Mouse (Mus musculus) thymus, adult 2 months (tissue): ENCODE data around the gene Ubash3b. TPM values are rescaled to one million over a fixed set of nuclear protein-coding genes. Genes with fewer than 3 reads are reported as not detected.

Source experiments
- DNase-seq: peaks from one replicate; pipeline ENCODE4 v3.0.0; 2021
- H3K27ac ChIP-seq: fragments of 200-500 bp; 2 replicates; pipeline ENCODE4 v1.5.1; 2012; ENCODE audit warnings: low read length, control low read depth; ENCODE audit not compliant: control insufficient read depth, insufficient read depth
- H3K27me3 ChIP-seq: fragments of 200-500 bp; 2 replicates; pipeline ENCODE4 v1.6.1; 2012; ENCODE audit warnings: mild to moderate bottlenecking, low read length, moderate library complexity, mixed read lengths; ENCODE audit not compliant: control insufficient read depth, insufficient read depth
- H3K36me3 ChIP-seq: fragments of 200-500 bp; 2 replicates; pipeline ENCODE4 v1.6.1; 2012; ENCODE audit warnings: mild to moderate bottlenecking, low read length, moderate library complexity; ENCODE audit not compliant: control insufficient read depth, insufficient read depth
- H3K4me1 ChIP-seq: fragments of 200-500 bp; replicated peaks from 2 replicates; pipeline ENCODE4 v1.6.1; 2012; ENCODE audit warnings: low read length; ENCODE audit not compliant: control insufficient read depth, insufficient read depth
- H3K4me3 ChIP-seq: fragments of 200-500 bp; 2 replicates; pipeline ENCODE4 v1.5.1; 2012; ENCODE audit warnings: mild to moderate bottlenecking, low read length, control low read depth, moderate library complexity; ENCODE audit not compliant: control insufficient read depth, insufficient read depth
- CTCF ChIP-seq: fragments of 200-500 bp; IDR thresholded peaks from 2 replicates; pipeline ENCODE4 v1.5.1; 2012; ENCODE audit warnings: mild to moderate bottlenecking, control low read depth, low read length, moderate library complexity, borderline replicate concordance; ENCODE audit not compliant: control insufficient read depth, poor library complexity, insufficient read depth; ENCODE audit errors: extremely low read depth
- POLR2A ChIP-seq: fragments of 200-500 bp; IDR thresholded peaks from 2 replicates; pipeline ENCODE4 v1.6.1; 2012; ENCODE audit warnings: mild to moderate bottlenecking, low read length, control low read depth, moderate library complexity; ENCODE audit not compliant: control insufficient read depth, poor library complexity, insufficient read depth; ENCODE audit errors: extremely low read depth
- WGBS: fragments of 180-500 bp; shearing (Covaris S2); methylation state at CpG from one replicate; pipeline ENCODE4 v1.1.7; 2018; 5-methylcytosine and 5-hydroxymethylcytosine counted together
- polyA plus RNA-seq: library from polyadenylated mRNA; depleted of rRNA; stranded (reverse); fragments of >200 nt; gene quantifications from 2 replicates; pipeline ENCODE4 v1.2.3, GENCODE M21; 2012; rRNA removed

Gene Ubash3b
- polyA plus RNA-seq, 1 experiment = 7.0 TPM

GRCm38 (mm10) chr9:40982480-40982879 is 179.0 kb downstream of the Ubash3b start:
- Histone ChIP-seq H3K27ac (no peak overlapping the region), H3K27me3 (no peaks in the 10 kb centered on the region), H3K36me3 (no peaks in the 10 kb centered on the region), H3K4me1 (no peaks in the 10 kb centered on the region), H3K4me3 (no peak overlapping the region)
- DNase-seq = no peak
- WGBS = 47% methylated on average over 6 of the region's 6 CpGs
- no peak for TF ChIP-seq CTCF
- no peak for TF ChIP-seq POLR2A

GRCm38 (mm10) chr9:40974042-40974801 is 187.3 kb downstream of the Ubash3b start:
- no peak for TF ChIP-seq CTCF
- TF ChIP-seq POLR2A = no peak
- DNase-seq = no peak
- no peak overlapping the region for H3K4me3 ChIP-seq
- no peaks in the 10 kb centered on the region for H3K4me1 ChIP-seq
- H3K27me3 ChIP-seq = no peaks in the 10 kb centered on the region
- H3K36me3 ChIP-seq = no peaks in the 10 kb centered on the region
- H3K27ac ChIP-seq = no peak overlapping the region
- WGBS = 84% methylated on average over 11 of the region's 11 CpGs

DNA sequence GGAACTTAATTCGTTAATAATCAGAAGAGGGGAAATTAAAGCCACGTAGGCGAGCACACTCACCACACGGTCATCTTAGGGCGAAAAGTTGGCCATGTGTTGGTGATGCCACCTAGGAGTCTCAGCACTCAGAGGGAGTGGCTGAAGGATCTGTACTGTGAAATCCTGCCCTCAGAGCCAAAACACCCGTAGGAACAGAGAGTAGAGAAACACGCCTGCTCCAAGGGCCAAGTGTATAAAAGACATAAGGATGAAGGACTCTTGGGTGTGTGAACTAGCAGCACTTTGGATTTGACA is 197.1 kb downstream of the Ubash3b start:
- H3K27ac ChIP-seq = no peak overlapping the region
- TF ChIP-seq CTCF (no peak), POLR2A (no peak)
- no peaks in the 10 kb centered on the region for H3K4me1 ChIP-seq
- 45% methylated on average over 7 of the region's 7 CpGs for WGBS
- peaks cover 13% of the 10 kb centered on the region for H3K27me3 ChIP-seq
- H3K4me3 ChIP-seq = no peak overlapping the region
- no peak for DNase-seq
- no peaks in the 10 kb centered on the region for H3K36me3 ChIP-seq

GRCm38 (mm10) chr9:40963586-40964417 is 197.7 kb downstream of the Ubash3b start, which contains the start of gene Jhy:
TSS of gene Jhy (minus strand) at chr9:40964118.
- H3K4me3 ChIP-seq = no peak within 1 kb of the TSS
- WGBS = 7% methylated on average over 51 of the region's 51 CpGs
- DNase-seq = no peak
- no peak for TF ChIP-seq CTCF
- TF ChIP-seq POLR2A = no peak
- no peaks in the 10 kb centered on the region for H3K36me3 ChIP-seq
- H3K27me3 ChIP-seq = peaks cover 13% of the 10 kb centered on the region
- no peak within 1 kb of the TSS for H3K27ac ChIP-seq
- H3K4me1 ChIP-seq = no peaks in the 10 kb centered on the region

DNA sequence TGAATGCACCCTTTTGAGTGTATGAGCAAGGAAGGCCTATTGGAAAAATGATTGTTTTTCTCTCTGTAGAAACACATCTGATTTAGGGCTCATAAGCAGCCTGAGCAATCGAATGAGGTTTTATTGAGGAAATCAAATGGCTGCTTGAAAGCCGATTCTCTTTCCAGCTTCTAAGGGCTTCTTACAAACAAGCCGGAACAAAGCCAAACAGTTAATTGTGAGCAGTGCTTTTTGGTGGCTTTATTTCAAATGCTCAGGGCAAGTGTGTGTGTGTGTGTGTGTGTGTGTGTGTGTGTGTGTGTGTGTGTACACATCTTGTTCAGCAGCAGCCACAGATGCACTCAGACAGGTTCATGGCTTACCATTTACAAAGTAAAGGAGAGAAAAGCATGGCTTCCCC is 200.1 kb downstream of the Ubash3b start:
- Histone ChIP-seq H3K36me3 (no peaks in the 10 kb centered on the region), H3K27me3 (peaks cover 13% of the 10 kb centered on the region), H3K4me3 (no peak overlapping the region), H3K27ac (no peak overlapping the region), H3K4me1 (no peaks in the 10 kb centered on the region)
- WGBS = 88% methylated on average over 3 of the region's 3 CpGs
- no peak for DNase-seq
- TF ChIP-seq CTCF (no peak), POLR2A (no peak)

Other genes starting within 250 kb of the Ubash3b start
- not detected in 2 replicates for gene Jhy, start 197.6 kb downstream of the Ubash3b start, polyA plus RNA-seq
- gene Crtam, start 157.1 kb downstream of the Ubash3b start, polyA plus RNA-seq = 0.13 and 0.47 TPM in 2 replicates